Mouse (Mus musculus) Patski (cell line): ENCODE results near the gene Pdgfb. TPM values are rescaled to one million over a fixed set of nuclear protein-coding genes. Genes with fewer than 3 reads are reported as not detected.
A peak's percentile ranks its signal among the peaks of the same experiment; 100 is the strongest.

Experiments
- ATAC-seq: fragments of 100-300 bp; one replicate; pipeline ENCODE4 v1.8.0; 2021
- CTCF ChIA-PET: fragments of 350-600 bp; sonication (Branson Sonifier 250); formaldehyde crosslinking; loops from one replicate; lab custom pipeline; 2022; ENCODE audit warnings: inconsistent platforms; lab: Charles Lee
- POLR2A ChIA-PET: fragments of 350-600 bp; sonication (Branson Sonifier 250); formaldehyde crosslinking; loops from one replicate; lab custom pipeline; 2022; ENCODE audit warnings: antibody characterized with exemption, inconsistent platforms; lab: Charles Lee
- DNase-seq: peaks from one replicate; pipeline ENCODE4 v3.0.0-alpha.2; 2011; ENCODE audit warnings: low read depth, low spot score
- H3K27me3 ChIP-seq: fragments of 371-371 bp; one replicate; pipeline ENCODE4 v1.5.1; 2021
- CTCF ChIP-seq: fragments of 100-300 bp; IDR thresholded peaks from one replicate; pipeline ENCODE4 v1.5.1; 2021
- in situ Hi-C: fragments of 300-500 bp; cut with MboI; formaldehyde crosslinking; loops from 3 replicates; pipeline ENCODE4 v1.11.1; 2018; ENCODE audit warnings: low pct_unique_long_range_greater_than_20kb, mixed read lengths
- polyA plus RNA-seq: library from polyadenylated mRNA; unstranded; gene quantifications from one replicate; pipeline ENCODE4 v1.2.3, GENCODE M21; 2021

Gene Pdgfb
- polyA plus RNA-seq, 1 experiment from 2014 or later, result 96.5 TPM

DNA sequence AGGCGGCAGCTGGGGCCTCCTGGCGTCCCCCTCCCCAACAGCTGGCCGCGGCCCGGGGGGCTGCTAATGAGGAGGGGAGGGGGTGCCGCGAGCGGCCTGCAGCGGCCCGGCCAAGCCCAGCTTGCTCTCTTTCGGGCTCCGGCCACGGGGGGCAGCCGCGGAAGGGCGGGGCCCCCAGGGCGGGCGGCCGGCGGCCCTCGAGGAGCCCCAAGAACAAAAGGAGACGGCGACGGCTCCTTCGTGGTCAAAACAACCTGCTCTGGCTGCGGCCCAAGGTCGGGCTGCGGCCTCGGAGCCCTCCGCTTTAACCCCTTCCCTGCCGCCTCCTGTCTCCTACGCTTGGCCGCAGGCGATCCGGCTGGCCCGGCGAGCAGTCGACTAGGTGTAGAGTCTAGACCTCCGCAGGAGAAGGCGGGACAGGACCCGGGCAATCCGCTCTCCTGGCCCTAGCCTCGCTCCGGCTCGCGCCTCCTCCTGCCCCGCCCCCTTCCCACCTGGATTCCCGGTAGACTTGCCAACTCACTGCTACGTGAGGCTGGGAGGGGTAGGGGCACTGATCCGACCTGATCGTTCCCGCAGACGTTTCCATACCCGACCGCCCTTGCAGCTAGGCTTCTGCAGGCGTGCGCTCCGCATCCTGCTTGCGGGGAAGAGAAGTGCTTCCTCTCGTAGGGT lies 2.1 kb downstream of the Pdgfb start:
- ChIA-PET CTCF (interaction anchor here (0.7 to 1.5 kb wide), 4 partner anchors 9 to 71 kb away, joined by 3 to 5 read pairs (median 3); no protein-coding TSS in a partner anchor), POLR2A (interaction anchor here (0.8 to 6.1 kb wide), 7 partner anchors 11 to 70 kb away, joined by 3 to 71 read pairs (median 11); no protein-coding TSS in a partner anchor)
- TF ChIP-seq CTCF, result no peak
- ATAC-seq (no peak), DNase-seq (no peak)
- no peaks in the 10 kb centered on the region for H3K27me3 ChIP-seq
- in situ Hi-C loops, result loop anchor here (5.0 kb wide), 1 partner anchor 65 kb away; no protein-coding TSS in a partner anchor

DNA sequence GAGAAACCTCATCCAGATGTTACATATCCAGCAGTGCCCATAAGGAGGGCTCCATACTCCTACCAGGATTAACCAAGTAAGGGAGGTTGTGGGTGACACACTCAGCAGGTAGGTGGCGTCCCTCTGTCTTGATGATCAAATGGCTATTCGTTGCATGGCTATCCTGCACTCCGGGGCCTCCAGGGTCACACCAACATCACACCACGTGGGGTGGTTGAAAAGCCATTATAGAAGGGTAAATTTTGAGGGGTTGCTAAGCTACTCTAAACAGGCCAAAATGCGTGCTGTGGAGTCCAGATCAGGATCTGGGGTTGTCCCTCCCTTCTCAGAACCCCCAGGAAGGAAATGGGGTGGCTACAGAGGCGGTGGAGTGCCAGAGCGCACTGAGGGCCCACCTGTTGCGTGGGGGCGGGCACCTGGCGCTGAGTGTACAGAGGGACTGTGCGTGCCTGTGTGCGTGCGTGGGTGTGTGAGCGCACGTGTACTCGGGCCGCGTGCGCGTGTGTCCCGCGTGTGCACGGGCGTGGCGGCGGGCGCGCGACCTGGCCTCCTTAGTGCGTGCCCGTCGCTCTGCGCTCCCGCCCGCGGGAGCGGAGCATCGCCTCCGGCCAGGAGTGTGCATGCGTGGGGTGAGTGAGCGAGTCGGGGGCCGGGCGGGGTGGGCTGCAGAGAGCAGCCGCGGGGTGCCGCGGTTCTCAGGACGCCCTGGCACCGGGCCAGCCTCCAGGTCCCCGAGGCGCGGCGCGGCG lies 2.8 kb downstream of the Pdgfb start:
- H3K27me3 ChIP-seq, result no peaks in the 10 kb centered on the region
- TF ChIP-seq CTCF, result no peak
- peak; percentile 5 for ATAC-seq
- POLR2A ChIA-PET, result interaction anchor here (0.8 to 6.1 kb wide), 7 partner anchors 12 to 70 kb away, joined by 3 to 71 read pairs (median 11); no protein-coding TSS in a partner anchor
- DNase-seq, result no peak
- in situ Hi-C loops, result loop anchor here (5.0 kb wide), 1 partner anchor 65 kb away; no protein-coding TSS in a partner anchor
- CTCF ChIA-PET, result interaction anchor here (0.7 to 1.5 kb wide), 7 partner anchors 9 to 70 kb away, joined by 3 to 6 read pairs (median 3); no protein-coding TSS in a partner anchor

GRCm38 (mm10) chr15:80011194-80011593 lies 3.6 kb downstream of the Pdgfb start:
- CTCF ChIA-PET, result interaction anchor here (0.8 to 1.5 kb wide), 6 partner anchors 8 to 70 kb away, joined by 3 to 6 read pairs (median 4); no protein-coding TSS in a partner anchor
- TF ChIP-seq CTCF, result no peak
- in situ Hi-C loops, result loop anchor here (5.0 kb wide), 1 partner anchor 64 kb away; no protein-coding TSS in a partner anchor
- DNase-seq, result no peak
- no peak for ATAC-seq
- no peaks in the 10 kb centered on the region for H3K27me3 ChIP-seq
- POLR2A ChIA-PET, result interaction anchor here (0.8 to 6.1 kb wide), 6 partner anchors 13 to 70 kb away, joined by 3 to 71 read pairs (median 28); no protein-coding TSS in a partner anchor

DNA sequence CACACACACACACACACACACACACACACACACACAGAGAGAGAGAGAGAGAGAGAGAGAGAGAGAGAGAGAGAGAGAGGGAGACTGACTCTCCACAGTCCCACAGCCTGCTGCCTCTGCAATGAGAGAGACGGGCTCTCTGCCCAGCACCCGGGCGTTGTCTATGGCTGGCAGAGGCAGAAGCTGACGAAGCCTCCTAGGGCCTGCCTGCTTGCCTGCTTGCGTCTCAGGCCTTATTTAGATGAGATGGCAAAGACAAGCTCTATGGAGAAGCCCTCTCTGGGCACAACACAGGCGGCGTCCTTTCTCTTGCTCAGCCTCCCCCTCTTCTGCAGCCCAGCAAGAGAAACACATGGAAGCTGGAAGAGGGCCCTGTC lies 4.6 kb downstream of the Pdgfb start:
- ChIA-PET CTCF (no interaction called here), POLR2A (interaction anchor here (0.7 to 3.1 kb wide), 2 partner anchors 25 to 58 kb away, joined by 3 to 12 read pairs; no protein-coding TSS in a partner anchor)
- no peaks in the 10 kb centered on the region for H3K27me3 ChIP-seq
- ATAC-seq (no peak), DNase-seq (no peak)
- TF ChIP-seq CTCF, result no peak
- in situ Hi-C loops, result loop anchor here (5.0 kb wide), 1 partner anchor 63 kb away; no protein-coding TSS in a partner anchor

DNA sequence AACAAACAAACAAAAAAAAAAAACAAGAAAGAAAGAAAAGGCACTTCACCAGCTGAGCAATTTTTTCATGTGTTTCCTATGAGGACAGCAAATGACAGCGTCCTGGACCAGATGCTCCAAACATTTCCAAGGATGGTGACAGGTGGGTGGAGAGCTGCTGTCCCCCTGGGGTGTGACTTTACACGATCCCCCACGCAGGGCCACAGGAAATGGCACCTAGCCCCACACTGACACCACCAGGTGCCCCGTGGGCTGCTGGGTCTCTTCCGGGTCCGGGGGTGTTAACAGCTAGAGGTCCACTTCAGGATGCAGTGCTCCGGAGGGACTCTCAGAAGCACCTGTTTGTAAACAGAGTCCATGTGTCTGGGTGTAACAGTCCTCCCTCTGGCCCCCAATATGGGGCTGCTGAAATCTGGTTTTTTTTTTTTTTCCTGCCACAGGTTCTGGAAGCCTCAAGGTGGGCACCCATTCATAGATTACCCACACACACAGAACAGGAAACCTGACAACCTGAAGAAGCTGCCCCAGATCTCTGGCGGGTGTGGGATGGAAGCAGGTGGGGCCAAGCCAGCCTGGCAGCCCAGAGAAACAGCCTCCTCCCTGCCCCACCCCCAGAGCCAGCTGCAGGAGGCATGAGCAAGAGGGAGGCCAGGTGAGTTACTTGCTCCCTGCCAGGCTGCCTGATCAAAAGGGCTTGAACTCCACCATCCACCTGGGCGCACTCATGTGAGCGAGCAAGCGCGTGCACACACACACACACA lies 5.2 kb downstream of the Pdgfb start:
- ChIA-PET CTCF (interaction anchor here (1.0 kb wide), 1 partner anchor 69 kb away, joined by 3 read pairs; no protein-coding TSS in a partner anchor), POLR2A (interaction anchor here (0.9 to 3.1 kb wide), 2 partner anchors 15 to 58 kb away, joined by 3 to 12 read pairs; no protein-coding TSS in a partner anchor)
- no peaks in the 10 kb centered on the region for H3K27me3 ChIP-seq
- DNase-seq, result no peak
- no peak for ATAC-seq
- no peak for TF ChIP-seq CTCF
- in situ Hi-C loops, result loop anchor here (5.0 kb wide), 1 partner anchor 62 kb away; no protein-coding TSS in a partner anchor

DNA sequence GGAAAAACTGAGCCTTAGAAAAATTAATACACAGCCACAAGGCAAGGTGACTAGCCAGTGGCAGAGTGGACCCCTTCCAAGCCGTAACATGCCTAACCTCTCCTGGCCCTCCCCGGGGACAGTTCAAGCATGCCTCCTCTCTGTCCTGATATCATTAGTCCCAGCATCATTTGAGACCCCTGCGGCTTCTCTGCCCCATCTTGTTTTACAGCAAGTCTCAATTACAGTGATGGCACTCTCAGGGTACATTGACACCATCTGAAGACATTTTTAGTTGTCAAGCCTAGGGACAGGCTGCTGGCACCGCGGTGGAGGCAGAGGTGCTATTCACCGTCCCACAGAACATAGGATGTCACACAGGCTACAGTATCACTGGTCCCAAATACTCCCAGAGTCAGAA lies 6.3 kb downstream of the Pdgfb start:
- CTCF ChIA-PET, result interaction anchor here (1.0 kb wide), 1 partner anchor 68 kb away, joined by 3 read pairs; no protein-coding TSS in a partner anchor
- H3K27me3 ChIP-seq, result no peaks in the 10 kb centered on the region
- DNase-seq (no peak), ATAC-seq (no peak)
- in situ Hi-C loops, result no loop called here
- POLR2A ChIA-PET, result interaction anchor here (3.1 kb wide), 1 partner anchor 56 kb away, joined by 12 read pairs; no protein-coding TSS in a partner anchor
- no peak for TF ChIP-seq CTCF

- no peak for TF ChIP-seq CTCF
- ATAC-seq, result no peak
- CTCF ChIA-PET, result interaction anchor here (2.0 kb wide), 1 partner anchor 55 kb away, joined by 7 read pairs; no protein-coding TSS in a partner anchor
Measured at GRCm38 (mm10) chr15:80006156-80006555, 8.6 kb downstream of the Pdgfb start.

GRCm38 (mm10) chr15:80005436-80005835 lies 9.3 kb downstream of the Pdgfb start:
- in situ Hi-C loops, result no loop called here
- DNase-seq (no peak), ATAC-seq (no peak)
- H3K27me3 ChIP-seq, result no peaks in the 10 kb centered on the region
- CTCF ChIA-PET, result interaction anchor here (1.7 to 2.0 kb wide), 2 partner anchors 10 to 55 kb away, joined by 5 to 7 read pairs; no protein-coding TSS in a partner anchor
- POLR2A ChIA-PET, result no interaction called here
- TF ChIP-seq CTCF, result no peak

More at GRCm38 (mm10) chr15:80006156-80006555, 8.6 kb downstream of the Pdgfb start:
- H3K27me3 ChIP-seq, result no peaks in the 10 kb centered on the region
- no peak for DNase-seq
- POLR2A ChIA-PET, result interaction anchor here (0.8 to 1.3 kb wide), 3 partner anchors 19 to 74 kb away, joined by 3 to 5 read pairs (median 3); no protein-coding TSS in a partner anchor
- in situ Hi-C loops, result no loop called here
